Mouse (Mus musculus): ENCODE data around the gene Disc1. TPM values are rescaled to one million over a fixed set of nuclear protein-coding genes. Genes with fewer than 3 reads are reported as not detected.

The Disc1 gene
- total and polyA plus RNA-seq, 2 experiments from 2014 or later: 1.2 to 5.2 TPM

GRCm38 (mm10) chr8:125177958-125178357 lies 124.0 kb downstream of the Disc1 start:
- Histone ChIP-seq H3K9me3 (replicated peaks; ENCODE audit: control insufficient read depth, low read length) (no peaks in the 10 kb centered on the region), H3K36me3 (replicated peaks; ENCODE audit: control insufficient read depth, insufficient read depth, low read length) (no peaks in the 10 kb centered on the region), H3K4me2 (ENCODE audit: low read depth, low read length) (no peak overlapping the region), H3K4me3 (ENCODE audit: low read depth, low read length) (no peak overlapping the region), H3K27ac (ENCODE audit: low read depth) (no peak overlapping the region), H3K27me3 (ENCODE audit: control insufficient read depth, insufficient read depth, low read length) (no peaks in the 10 kb centered on the region), H3K4me1 (ENCODE audit: control insufficient read depth, insufficient read depth) (peaks cover 20% of the 10 kb centered on the region), H3K9ac (replicated peaks; ENCODE audit: low read depth, low read length) (no peak overlapping the region)
- ATAC-seq (ENCODE audit: insufficient read depth, low read depth) (no peak), DNase-seq (ENCODE audit: low spot score) (no peak)
- no peak for TF ChIP-seq EP300 (IDR thresholded peaks at IDR 0.05; ENCODE audit: low read depth)
- TF ChIP-seq CTCF (IDR thresholded peaks at IDR 0.05; ENCODE audit: low read depth): no peak
- 70% methylated on average over 8 of the region's 8 CpGs for WGBS

GRCm38 (mm10) chr8:125183548-125184451 lies 129.8 kb downstream of the Disc1 start:
- 0 out of 2 replicates have a peak, but pooled peaks cover 13% of the 10 kb centered on the region for H3K4me1 ChIP-seq (ENCODE audit: control insufficient read depth, insufficient read depth)
- ATAC-seq (ENCODE audit: insufficient read depth, low read depth) (peak; percentile 60; the same call in 1 of the 2 replicates), DNase-seq (ENCODE audit: low spot score) (peak; percentile 77)
- H3K9me3 ChIP-seq (replicated peaks; ENCODE audit: control insufficient read depth, low read length): no peaks in the 10 kb centered on the region
- H3K4me3 ChIP-seq (ENCODE audit: low read depth, low read length): no peak overlapping the region
- no peak overlapping the region for H3K27ac ChIP-seq (ENCODE audit: low read depth)
- H3K36me3 ChIP-seq (replicated peaks; ENCODE audit: control insufficient read depth, insufficient read depth, low read length): no peaks in the 10 kb centered on the region
- peak; percentile 94 for TF ChIP-seq CTCF (IDR thresholded peaks at IDR 0.05; ENCODE audit: low read depth)
- 0 out of 2 replicates have a peak, but pooled peaks have one; percentile 21 for TF ChIP-seq EP300 (IDR thresholded peaks at IDR 0.05; ENCODE audit: low read depth)
- no peak overlapping the region for H3K9ac ChIP-seq (replicated peaks; ENCODE audit: low read depth, low read length)
- WGBS: 26% methylated on average over 17 of the region's 17 CpGs
- no peak overlapping the region for H3K4me2 ChIP-seq (ENCODE audit: low read depth, low read length)
- no peaks in the 10 kb centered on the region for H3K27me3 ChIP-seq (ENCODE audit: control insufficient read depth, insufficient read depth, low read length)

GRCm38 (mm10) chr8:125184452-125184817 lies 130.4 kb downstream of the Disc1 start:
- Histone ChIP-seq H3K27ac (ENCODE audit: low read depth) (peak overlapping the region; percentile 39; the same call in 1 of the 2 replicates), H3K4me2 (ENCODE audit: low read depth, low read length) (no peak overlapping the region), H3K9me3 (replicated peaks; ENCODE audit: control insufficient read depth, low read length) (no peaks in the 10 kb centered on the region), H3K4me3 (ENCODE audit: low read depth, low read length) (no peak overlapping the region), H3K27me3 (ENCODE audit: control insufficient read depth, insufficient read depth, low read length) (no peaks in the 10 kb centered on the region), H3K9ac (replicated peaks; ENCODE audit: low read depth, low read length) (no peak overlapping the region), H3K36me3 (replicated peaks; ENCODE audit: control insufficient read depth, insufficient read depth, low read length) (no peaks in the 10 kb centered on the region), H3K4me1 (ENCODE audit: control insufficient read depth, insufficient read depth) (0 out of 2 replicates have a peak, but pooled peaks cover 13% of the 10 kb centered on the region)
- TF ChIP-seq CTCF (IDR thresholded peaks at IDR 0.05; ENCODE audit: low read depth) (no peak), EP300 (IDR thresholded peaks at IDR 0.05; ENCODE audit: low read depth) (no peak)
- WGBS: 76% methylated on average over 9 of the region's 9 CpGs
- no peak for DNase-seq (ENCODE audit: low spot score)
- no peak for ATAC-seq (ENCODE audit: insufficient read depth, low read depth)

- Histone ChIP-seq H3K36me3 (replicated peaks; ENCODE audit: control insufficient read depth, insufficient read depth, low read length) (no peaks in the 10 kb centered on the region), H3K9me3 (replicated peaks; ENCODE audit: control insufficient read depth, low read length) (no peaks in the 10 kb centered on the region), H3K9ac (replicated peaks; ENCODE audit: low read depth, low read length) (no peak overlapping the region), H3K27ac (ENCODE audit: low read depth) (no peak overlapping the region), H3K4me3 (ENCODE audit: low read depth, low read length) (no peak overlapping the region), H3K4me1 (ENCODE audit: control insufficient read depth, insufficient read depth) (0 out of 2 replicates have a peak, but pooled peaks cover 13% of the 10 kb centered on the region), H3K4me2 (ENCODE audit: low read depth, low read length) (no peak overlapping the region), H3K27me3 (ENCODE audit: control insufficient read depth, insufficient read depth, low read length) (no peaks in the 10 kb centered on the region)
- 83% methylated on average over 1 of the region's 1 CpGs for WGBS
- no peak for DNase-seq (ENCODE audit: low spot score)
- ATAC-seq (ENCODE audit: insufficient read depth, low read depth): no peak
- TF ChIP-seq CTCF (IDR thresholded peaks at IDR 0.05; ENCODE audit: low read depth): no peak
- TF ChIP-seq EP300 (IDR thresholded peaks at IDR 0.05; ENCODE audit: low read depth): no peak
Observed at GRCm38 (mm10) chr8:125184881-125185280, 130.9 kb downstream of the Disc1 start.

GRCm38 (mm10) chr8:125187044-125187443 lies 133.0 kb downstream of the Disc1 start:
- Histone ChIP-seq H3K9me3 (replicated peaks; ENCODE audit: control insufficient read depth, low read length) (no peaks in the 10 kb centered on the region), H3K4me3 (ENCODE audit: low read depth, low read length) (peak overlapping the region; percentile 24), H3K27me3 (ENCODE audit: control insufficient read depth, insufficient read depth, low read length) (no peaks in the 10 kb centered on the region), H3K4me1 (ENCODE audit: control insufficient read depth, insufficient read depth) (0 out of 2 replicates have a peak, but pooled peaks cover 13% of the 10 kb centered on the region), H3K9ac (replicated peaks; ENCODE audit: low read depth, low read length) (peak overlapping the region; percentile 46; the same call in 1 of the 2 replicates), H3K27ac (ENCODE audit: low read depth) (no peak overlapping the region), H3K36me3 (replicated peaks; ENCODE audit: control insufficient read depth, insufficient read depth, low read length) (no peaks in the 10 kb centered on the region), H3K4me2 (ENCODE audit: low read depth, low read length) (peak overlapping the region; percentile 40)
- ATAC-seq (ENCODE audit: insufficient read depth, low read depth) (no peak), DNase-seq (ENCODE audit: low spot score) (no peak)
- TF ChIP-seq EP300 (IDR thresholded peaks at IDR 0.05; ENCODE audit: low read depth) (no peak), CTCF (IDR thresholded peaks at IDR 0.05; ENCODE audit: low read depth) (no peak)
- 21% methylated on average over 10 of the region's 10 CpGs for WGBS
